Mouse (Mus musculus): Measurements from ENCODE around the gene Lmf1.

Lmf1 gene

GRCm38 (mm10) chr17:25643517-25644294 lies 64.8 kb downstream of the Lmf1 start:
- DNase-seq: peak; percentile 34

- no peak for DNase-seq
Measured at GRCm38 (mm10) chr17:25644761-25645160, 65.9 kb downstream of the Lmf1 start.

- no peak for DNase-seq
Measured at GRCm38 (mm10) chr17:25645661-25646060, 66.8 kb downstream of the Lmf1 start.

GRCm38 (mm10) chr17:25647901-25648300 lies 69.0 kb downstream of the Lmf1 start:
- no peak for DNase-seq

- no peak for DNase-seq
Measured at GRCm38 (mm10) chr17:25648678-25649216, 69.9 kb downstream of the Lmf1 start.

GRCm38 (mm10) chr17:25650726-25651125 lies 71.8 kb downstream of the Lmf1 start:
- DNase-seq: no peak

GRCm38 (mm10) chr17:25652272-25652671 lies 73.4 kb downstream of the Lmf1 start:
- DNase-seq: no peak

- no peak for DNase-seq
Measured at GRCm38 (mm10) chr17:25656142-25656825, 77.4 kb downstream of the Lmf1 start.

- peak; percentile 35 for DNase-seq
Measured at GRCm38 (mm10) chr17:25656826-25657189, 77.9 kb downstream of the Lmf1 start.

- DNase-seq: no peak
Measured at GRCm38 (mm10) chr17:25663213-25663835, 84.4 kb downstream of the Lmf1 start.

GRCm38 (mm10) chr17:25665485-25665884 lies 86.6 kb downstream of the Lmf1 start:
- no peak for DNase-seq

GRCm38 (mm10) chr17:25665891-25666290 lies 87.0 kb downstream of the Lmf1 start:
- DNase-seq: no peak

- no peak for DNase-seq
Measured at GRCm38 (mm10) chr17:25668481-25669055, 89.7 kb downstream of the Lmf1 start.

- DNase-seq: no peak
Measured at GRCm38 (mm10) chr17:25672982-25673381, 94.1 kb downstream of the Lmf1 start.

GRCm38 (mm10) chr17:25677969-25678368 lies 99.1 kb downstream of the Lmf1 start:
- DNase-seq: no peak

GRCm38 (mm10) chr17:25679818-25680217 lies 100.9 kb downstream of the Lmf1 start:
- DNase-seq: no peak

GRCm38 (mm10) chr17:25681636-25682035 lies 102.8 kb downstream of the Lmf1 start:
- no peak for DNase-seq

- no peak for DNase-seq
Measured at GRCm38 (mm10) chr17:25686323-25686722, 107.4 kb downstream of the Lmf1 start.

GRCm38 (mm10) chr17:25688922-25689321 lies 110.0 kb downstream of the Lmf1 start:
- DNase-seq: no peak

- no peak for DNase-seq
Measured at GRCm38 (mm10) chr17:25696263-25696662, 117.4 kb downstream of the Lmf1 start.

GRCm38 (mm10) chr17:25698446-25698845 lies 119.6 kb downstream of the Lmf1 start:
- peak; percentile 81 for DNase-seq

- DNase-seq: no peak
Measured at GRCm38 (mm10) chr17:25700863-25701496, 122.1 kb downstream of the Lmf1 start.

- no peak for DNase-seq
Measured at GRCm38 (mm10) chr17:25709994-25710393, 131.1 kb downstream of the Lmf1 start.
